Mouse (Mus musculus) lung, adult 2 months (tissue): ENCODE measurements around the gene Tubb1.

Experiments
- CTCF ChIP-seq: fragments of 200-500 bp; IDR thresholded peaks from 2 replicates; pipeline ENCODE4 v1.5.1; 2011; ENCODE audit warnings: mild to moderate bottlenecking, low read length, control low read depth; ENCODE audit not compliant: insufficient read depth
- POLR2A ChIP-seq: fragments of 200-500 bp; IDR thresholded peaks from 2 replicates; pipeline ENCODE4 v1.6.1; 2011; ENCODE audit warnings: low read depth, mild to moderate bottlenecking, control low read depth, low read length, borderline replicate concordance; ENCODE audit errors: extremely low read depth

DNA sequence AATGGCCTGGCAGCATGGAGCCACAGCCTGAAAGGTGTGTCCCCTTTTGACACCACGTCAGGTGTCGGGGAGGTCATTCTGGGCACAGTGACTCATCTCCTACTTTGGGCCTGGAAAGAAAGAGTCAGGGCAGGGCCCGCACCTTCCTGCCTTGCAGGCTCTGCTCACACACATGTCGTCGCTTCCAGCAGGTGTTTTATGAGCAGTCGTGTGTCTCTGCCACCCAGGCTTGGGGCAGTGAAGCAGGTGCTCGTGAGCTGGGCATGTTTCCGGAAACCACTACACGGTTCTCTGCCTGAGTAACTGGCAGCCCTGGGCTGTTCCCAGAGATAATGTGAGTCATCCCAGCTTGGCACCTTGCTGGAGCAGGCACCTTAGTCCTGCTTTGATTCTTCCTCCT, 8.0 kb upstream of the Tubb1 start:
- no peak for TF ChIP-seq CTCF
- no peak for TF ChIP-seq POLR2A
